Mouse (Mus musculus): ENCODE measurements around the gene Iqce. TPM values are rescaled to one million over a fixed set of nuclear protein-coding genes. Genes with fewer than 3 reads are reported as not detected.
A peak's percentile ranks its signal among the peaks of the same experiment; 100 is the strongest.

The Iqce gene
- polyA plus RNA-seq, 1 experiment from 2014 or later = 25.1 TPM

- H3K4me3 ChIP-seq = no peak overlapping the region
- no peaks in the 10 kb centered on the region for H3K9me3 ChIP-seq
- H3K27ac ChIP-seq (replicated peaks) = no peak overlapping the region
- H3K9ac ChIP-seq (replicated peaks) = no peak overlapping the region
- peaks cover 14% of the 10 kb centered on the region for H3K36me3 ChIP-seq
- ATAC-seq (replicated peaks) = no peak
- 86% methylated on average over 6 of the region's 6 CpGs for WGBS
- H3K4me1 ChIP-seq = peaks cover 73% of the 10 kb centered on the region
- H3K4me2 ChIP-seq (replicated peaks) = 0 out of 2 replicates have a peak overlapping the region, but pooled peaks have one; percentile 78
- H3K27me3 ChIP-seq = no peaks in the 10 kb centered on the region
Measured at GRCm38 (mm10) chr5:140644263-140644662, 57.9 kb downstream of the Iqce start.

GRCm38 (mm10) chr5:140642076-140642475, 60.1 kb downstream of the Iqce start:
- no peak overlapping the region for H3K9ac ChIP-seq (replicated peaks)
- ATAC-seq (replicated peaks) = no peak
- H3K4me3 ChIP-seq = no peak overlapping the region
- peaks cover 76% of the 10 kb centered on the region for H3K4me1 ChIP-seq
- H3K27me3 ChIP-seq = no peaks in the 10 kb centered on the region
- no peaks in the 10 kb centered on the region for H3K9me3 ChIP-seq
- 0 out of 2 replicates have a peak overlapping the region, but pooled peaks have one; percentile 6 for H3K27ac ChIP-seq (replicated peaks)
- H3K36me3 ChIP-seq = peaks cover 26% of the 10 kb centered on the region
- no peak overlapping the region for H3K4me2 ChIP-seq (replicated peaks)
- WGBS = 63% methylated on average over 3 of the region's 3 CpGs

GRCm38 (mm10) chr5:140641254-140641928, 60.8 kb downstream of the Iqce start:
- Histone ChIP-seq H3K4me1 (peaks cover 72% of the 10 kb centered on the region), H3K36me3 (peaks cover 29% of the 10 kb centered on the region), H3K27me3 (no peaks in the 10 kb centered on the region), H3K27ac (replicated peaks) (0 out of 2 replicates have a peak overlapping the region, but pooled peaks have one; percentile 6), H3K4me3 (no peak overlapping the region), H3K4me2 (replicated peaks) (no peak overlapping the region), H3K9ac (replicated peaks) (no peak overlapping the region), H3K9me3 (no peaks in the 10 kb centered on the region)
- WGBS = 61% methylated on average over 10 of the region's 10 CpGs
- peak; percentile 32; the same call in 1 of the 2 replicates for ATAC-seq (replicated peaks)

GRCm38 (mm10) chr5:140640812-140641211, 61.4 kb downstream of the Iqce start:
- Histone ChIP-seq H3K27ac (replicated peaks) (no peak overlapping the region), H3K27me3 (no peaks in the 10 kb centered on the region), H3K9ac (replicated peaks) (no peak overlapping the region), H3K4me2 (replicated peaks) (no peak overlapping the region), H3K9me3 (no peaks in the 10 kb centered on the region), H3K36me3 (peaks cover 34% of the 10 kb centered on the region), H3K4me1 (peaks cover 66% of the 10 kb centered on the region), H3K4me3 (no peak overlapping the region)
- 89% methylated on average over 2 of the region's 2 CpGs for WGBS
- 0 out of 2 replicates have a peak, but pooled peaks have one; percentile 3 for ATAC-seq (replicated peaks)

- Histone ChIP-seq H3K4me1 (peaks cover 56% of the 10 kb centered on the region), H3K27ac (replicated peaks) (no peak overlapping the region; the same call in 1 of the 2 replicates), H3K4me2 (replicated peaks) (no peak overlapping the region), H3K4me3 (no peak overlapping the region), H3K36me3 (peaks cover 39% of the 10 kb centered on the region), H3K9me3 (no peaks in the 10 kb centered on the region), H3K9ac (replicated peaks) (no peak overlapping the region), H3K27me3 (no peaks in the 10 kb centered on the region)
- WGBS = 88% methylated on average over 14 of the region's 14 CpGs
- no peak for ATAC-seq (replicated peaks)
Measured at GRCm38 (mm10) chr5:140639871-140640270, 62.3 kb downstream of the Iqce start.

- Histone ChIP-seq H3K36me3 (peaks cover 39% of the 10 kb centered on the region), H3K4me3 (no peak overlapping the region), H3K9me3 (no peaks in the 10 kb centered on the region), H3K4me2 (replicated peaks) (no peak overlapping the region), H3K9ac (replicated peaks) (no peak overlapping the region), H3K4me1 (peaks cover 51% of the 10 kb centered on the region), H3K27ac (replicated peaks) (no peak overlapping the region), H3K27me3 (no peaks in the 10 kb centered on the region)
- ATAC-seq (replicated peaks) = no peak
- 90% methylated on average over 4 of the region's 4 CpGs for WGBS
Measured at GRCm38 (mm10) chr5:140639312-140639711, 62.9 kb downstream of the Iqce start.

GRCm38 (mm10) chr5:140638484-140638883, 63.7 kb downstream of the Iqce start:
- H3K4me3 ChIP-seq = no peak overlapping the region
- peaks cover 42% of the 10 kb centered on the region for H3K4me1 ChIP-seq
- no peak for ATAC-seq (replicated peaks)
- no peaks in the 10 kb centered on the region for H3K27me3 ChIP-seq
- H3K27ac ChIP-seq (replicated peaks) = no peak overlapping the region
- H3K4me2 ChIP-seq (replicated peaks) = no peak overlapping the region
- no peak overlapping the region for H3K9ac ChIP-seq (replicated peaks)
- no peaks in the 10 kb centered on the region for H3K9me3 ChIP-seq
- 90% methylated on average over 6 of the region's 6 CpGs for WGBS
- peaks cover 43% of the 10 kb centered on the region for H3K36me3 ChIP-seq

- no peak overlapping the region for H3K9ac ChIP-seq (replicated peaks)
Measured at GRCm38 (mm10) chr5:140637989-140638388, 64.2 kb downstream of the Iqce start.

GRCm38 (mm10) chr5:140637058-140637410, 65.1 kb downstream of the Iqce start:
- Histone ChIP-seq H3K4me1 (peaks cover 28% of the 10 kb centered on the region), H3K27ac (replicated peaks) (peak overlapping the region; percentile 20), H3K4me2 (replicated peaks) (no peak overlapping the region), H3K27me3 (no peaks in the 10 kb centered on the region), H3K36me3 (peaks cover 57% of the 10 kb centered on the region), H3K4me3 (no peak overlapping the region), H3K9me3 (no peaks in the 10 kb centered on the region), H3K9ac (replicated peaks) (no peak overlapping the region)
- whole genome bisulfite sequencing = 75% methylated on average over 6 of the region's 6 CpGs
- ATAC-seq (replicated peaks) = no peak

More at GRCm38 (mm10) chr5:140637989-140638388, 64.2 kb downstream of the Iqce start:
- WGBS = 92% methylated on average over 3 of the region's 3 CpGs
- Histone ChIP-seq H3K36me3 (peaks cover 47% of the 10 kb centered on the region), H3K4me1 (peaks cover 38% of the 10 kb centered on the region), H3K27me3 (no peaks in the 10 kb centered on the region), H3K4me3 (no peak overlapping the region), H3K27ac (replicated peaks) (no peak overlapping the region), H3K4me2 (replicated peaks) (no peak overlapping the region), H3K9me3 (no peaks in the 10 kb centered on the region)
- no peak for ATAC-seq (replicated peaks)

GRCm38 (mm10) chr5:140636316-140637057, 65.7 kb downstream of the Iqce start:
- no peak overlapping the region for H3K9ac ChIP-seq (replicated peaks)
- H3K9me3 ChIP-seq = no peaks in the 10 kb centered on the region
- no peak for ATAC-seq (replicated peaks)
- WGBS = 92% methylated on average over 7 of the region's 7 CpGs
- H3K27ac ChIP-seq (replicated peaks) = peak overlapping the region; percentile 20; the same call in 1 of the 2 replicates
- H3K36me3 ChIP-seq = peaks cover 62% of the 10 kb centered on the region
- H3K4me1 ChIP-seq = peaks cover 23% of the 10 kb centered on the region
- no peak overlapping the region for H3K4me3 ChIP-seq
- H3K4me2 ChIP-seq (replicated peaks) = no peak overlapping the region
- H3K27me3 ChIP-seq = no peaks in the 10 kb centered on the region

- Histone ChIP-seq H3K4me1 (peaks cover 14% of the 10 kb centered on the region), H3K36me3 (peaks cover 76% of the 10 kb centered on the region), H3K9me3 (no peaks in the 10 kb centered on the region), H3K9ac (replicated peaks) (no peak overlapping the region), H3K4me2 (replicated peaks) (no peak overlapping the region), H3K27ac (replicated peaks) (no peak overlapping the region), H3K4me3 (no peak overlapping the region), H3K27me3 (no peaks in the 10 kb centered on the region)
- ATAC-seq (replicated peaks) = no peak
- WGBS = 80% methylated on average over 26 of the region's 26 CpGs
Measured at GRCm38 (mm10) chr5:140634798-140635722, 67.1 kb downstream of the Iqce start.

Measured in forebrain, embryonic 15.5 days (tissue).